Mouse (Mus musculus): Measurements from ENCODE around the gene Mttp. TPM values are rescaled to one million over a fixed set of nuclear protein-coding genes. Genes with fewer than 3 reads are reported as not detected.

The Mttp gene
- polyA plus RNA-seq, 2 experiments, result 4.9 to 6.7 TPM

DNA sequence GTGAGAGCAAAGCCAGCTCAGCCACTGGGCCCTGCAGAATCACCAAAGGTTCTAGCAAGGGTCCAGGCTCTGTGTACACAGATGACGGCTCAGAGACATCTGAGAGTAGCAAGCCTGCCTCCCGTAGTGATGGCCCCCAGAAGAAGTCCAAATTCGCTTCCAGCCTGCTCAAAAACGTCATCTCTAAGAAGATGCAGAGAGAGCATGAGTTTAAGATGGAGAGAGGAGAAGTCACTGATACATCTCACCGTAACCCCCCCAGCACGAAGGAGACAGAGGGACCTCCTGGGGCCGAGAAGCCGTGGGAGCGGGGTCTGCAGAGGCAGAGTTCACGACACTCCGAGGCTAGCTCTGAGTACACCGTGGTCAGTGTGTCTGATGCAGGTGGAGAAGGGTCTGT, 77.5 kb downstream of the Mttp start, which contains the start of gene Gm5105:
Gene Gm5105 (minus strand): TSS at position 101 of the 400 bp plus-strand sequence.
- Histone ChIP-seq H3K4me1 (ENCODE audit: control insufficient read depth, insufficient read depth, low read length) (peaks cover 14% of the 10 kb centered on the region), H3K27me3 (ENCODE audit: control insufficient read depth, insufficient read depth, low read length) (no peaks in the 10 kb centered on the region), H3K36me3 (ENCODE audit: control insufficient read depth, insufficient read depth, low read length) (no peaks in the 10 kb centered on the region), H3K9me3 (ENCODE audit: control insufficient read depth, low read length) (no peaks in the 10 kb centered on the region), H3K27ac (replicated peaks; ENCODE audit: low read depth, low read length) (no peak within 1 kb of the TSS), H3K4me3 (replicated peaks; ENCODE audit: low read length) (no peak within 1 kb of the TSS), H3K4me2 (replicated peaks; ENCODE audit: low read depth, low read length, severe bottlenecking) (peak within 1 kb of the TSS; percentile 14; the same call in 1 of the 2 replicates), H3K9ac (ENCODE audit: low read depth, low read length, severe bottlenecking) (no peak within 1 kb of the TSS)
- no peak for TF ChIP-seq POLR2A (IDR thresholded peaks at IDR 0.05; ENCODE audit: borderline replicate concordance, extremely low read depth, insufficient read depth, insufficient read length)
- 91% methylated on average over 12 of the region's 12 CpGs for WGBS
- no peak for ATAC-seq (ENCODE audit: low FRiP score, low read depth)
- no peak for DNase-seq (ENCODE audit: low spot score)

DNA sequence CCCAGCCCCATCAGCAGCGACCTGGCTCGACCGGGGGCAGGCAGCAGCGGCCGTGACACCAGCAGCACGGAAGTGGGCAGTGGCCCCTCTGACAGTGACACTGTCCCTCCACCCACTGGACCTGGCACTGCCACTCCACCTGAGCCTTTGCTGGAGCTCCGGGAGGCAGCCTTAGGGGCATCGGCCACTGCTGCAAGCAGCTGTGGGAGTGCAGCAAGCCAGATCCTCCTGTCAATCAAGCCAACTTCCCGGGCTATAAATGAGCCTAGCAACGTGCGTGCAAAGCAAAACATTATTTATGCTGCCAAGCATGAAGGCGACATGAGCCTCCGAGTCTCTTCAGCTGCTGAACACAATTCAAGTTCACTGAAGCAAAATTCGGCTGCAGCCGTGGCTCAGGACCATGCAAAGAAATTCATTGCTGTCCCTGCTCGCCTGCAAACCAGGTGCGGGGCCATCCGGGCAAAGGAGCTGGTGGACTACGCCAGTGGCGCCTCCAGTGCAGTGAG, 78.4 kb downstream of the Mttp start:
- H3K9ac ChIP-seq (ENCODE audit: low read depth, low read length, severe bottlenecking), result no peak overlapping the region
- peak; percentile 53 for ATAC-seq (ENCODE audit: low FRiP score, low read depth)
- no peaks in the 10 kb centered on the region for H3K36me3 ChIP-seq (ENCODE audit: control insufficient read depth, insufficient read depth, low read length)
- no peak for TF ChIP-seq POLR2A (IDR thresholded peaks at IDR 0.05; ENCODE audit: borderline replicate concordance, extremely low read depth, insufficient read depth, insufficient read length)
- H3K9me3 ChIP-seq (ENCODE audit: control insufficient read depth, low read length), result no peaks in the 10 kb centered on the region
- no peaks in the 10 kb centered on the region for H3K27me3 ChIP-seq (ENCODE audit: control insufficient read depth, insufficient read depth, low read length)
- peaks cover 14% of the 10 kb centered on the region for H3K4me1 ChIP-seq (ENCODE audit: control insufficient read depth, insufficient read depth, low read length)
- 0 out of 2 replicates have a peak overlapping the region, but pooled peaks have one; percentile 14 for H3K4me2 ChIP-seq (replicated peaks; ENCODE audit: low read depth, low read length, severe bottlenecking)
- no peak overlapping the region for H3K27ac ChIP-seq (replicated peaks; ENCODE audit: low read depth, low read length)
- H3K4me3 ChIP-seq (replicated peaks; ENCODE audit: low read length), result no peak overlapping the region
- DNase-seq (ENCODE audit: low spot score), result peak; percentile 33
- 80% methylated on average over 20 of the region's 20 CpGs for WGBS

DNA sequence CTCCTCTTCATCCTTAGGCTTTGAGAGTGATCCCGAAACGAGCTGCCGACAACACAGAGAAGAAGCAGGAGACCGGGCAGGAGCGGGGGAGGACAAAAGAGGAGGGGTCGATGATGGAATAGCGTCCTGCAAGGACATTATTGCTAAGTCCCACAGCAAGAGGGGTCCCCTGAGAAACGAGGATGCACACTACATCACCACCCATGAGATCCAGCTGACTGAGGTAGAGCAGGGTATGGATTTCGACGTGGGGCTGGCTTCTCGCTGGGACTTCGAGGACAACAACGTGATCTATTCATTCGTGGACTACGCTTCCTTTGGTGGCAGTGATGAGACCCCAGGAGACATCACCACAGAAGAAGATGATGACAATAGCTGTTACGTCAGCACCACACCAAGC, 78.8 kb downstream of the Mttp start:
- no peaks in the 10 kb centered on the region for H3K9me3 ChIP-seq (ENCODE audit: control insufficient read depth, low read length)
- ATAC-seq (ENCODE audit: low FRiP score, low read depth) (no peak), DNase-seq (ENCODE audit: low spot score) (no peak)
- no peak overlapping the region for H3K27ac ChIP-seq (replicated peaks; ENCODE audit: low read depth, low read length)
- no peak overlapping the region for H3K4me2 ChIP-seq (replicated peaks; ENCODE audit: low read depth, low read length, severe bottlenecking)
- H3K4me1 ChIP-seq (ENCODE audit: control insufficient read depth, insufficient read depth, low read length), result peaks cover 14% of the 10 kb centered on the region
- H3K4me3 ChIP-seq (replicated peaks; ENCODE audit: low read length), result no peak overlapping the region
- H3K36me3 ChIP-seq (ENCODE audit: control insufficient read depth, insufficient read depth, low read length), result no peaks in the 10 kb centered on the region
- no peaks in the 10 kb centered on the region for H3K27me3 ChIP-seq (ENCODE audit: control insufficient read depth, insufficient read depth, low read length)
- 89% methylated on average over 16 of the region's 16 CpGs for WGBS
- H3K9ac ChIP-seq (ENCODE audit: low read depth, low read length, severe bottlenecking), result no peak overlapping the region
- no peak for TF ChIP-seq POLR2A (IDR thresholded peaks at IDR 0.05; ENCODE audit: borderline replicate concordance, extremely low read depth, insufficient read depth, insufficient read length)

DNA sequence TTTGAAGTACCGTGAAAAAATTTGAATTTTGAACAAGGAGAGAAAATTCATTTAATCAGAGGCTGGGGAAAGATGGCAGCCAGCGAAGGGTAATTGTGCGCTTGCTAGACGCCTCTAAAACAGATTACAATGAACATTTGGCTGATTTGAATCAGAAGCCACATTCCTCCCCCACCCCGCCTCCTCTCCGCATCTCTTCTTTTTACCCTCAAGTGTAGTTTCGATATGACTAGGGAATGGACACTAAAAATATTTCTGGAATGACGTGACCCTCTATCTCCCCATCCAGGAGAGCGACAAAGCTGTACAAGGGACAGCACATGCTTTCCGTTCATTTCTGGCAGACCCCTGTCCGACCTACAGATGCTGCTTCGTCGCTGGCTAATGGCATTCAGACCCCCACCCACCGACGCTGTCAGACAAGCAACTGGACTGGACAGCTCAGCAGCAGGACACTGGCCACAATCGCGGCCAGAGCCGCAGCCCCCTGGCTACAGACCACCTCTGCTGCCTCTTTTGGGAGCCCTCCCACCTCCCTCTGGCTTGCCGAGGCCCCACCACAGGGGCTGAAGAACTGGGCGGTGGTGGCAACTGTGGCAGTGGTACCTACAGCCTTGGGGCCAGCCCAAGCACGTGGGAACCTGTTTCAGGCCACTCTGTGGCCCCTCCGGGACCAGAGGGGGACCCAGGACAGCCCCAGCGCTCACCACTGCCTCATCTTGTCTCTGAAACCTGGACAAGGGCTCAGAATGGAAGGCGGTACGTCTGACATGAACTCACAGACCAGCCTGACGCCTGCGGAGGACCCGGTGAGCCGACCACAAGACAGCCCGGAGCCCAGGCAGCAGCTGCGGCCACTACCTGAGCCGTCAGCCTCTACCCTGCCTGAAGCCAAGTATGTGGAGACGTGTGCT, 79.8 kb downstream of the Mttp start, which contains the start of gene 1110002E22Rik:
Gene 1110002E22Rik (plus strand): TSS at position 321 of the 914 bp plus-strand sequence.
- ATAC-seq (ENCODE audit: low FRiP score, low read depth), result no peak
- 70% methylated on average over 33 of the region's 33 CpGs for WGBS
- no peaks in the 10 kb centered on the region for H3K27me3 ChIP-seq (ENCODE audit: control insufficient read depth, insufficient read depth, low read length)
- no peak within 1 kb of the TSS; the same call in 1 of the 2 replicates for H3K4me2 ChIP-seq (replicated peaks; ENCODE audit: low read depth, low read length, severe bottlenecking)
- H3K9me3 ChIP-seq (ENCODE audit: control insufficient read depth, low read length), result no peaks in the 10 kb centered on the region
- no peak within 1 kb of the TSS for H3K9ac ChIP-seq (ENCODE audit: low read depth, low read length, severe bottlenecking)
- H3K27ac ChIP-seq (replicated peaks; ENCODE audit: low read depth, low read length), result no peak within 1 kb of the TSS
- no peaks in the 10 kb centered on the region for H3K36me3 ChIP-seq (ENCODE audit: control insufficient read depth, insufficient read depth, low read length)
- DNase-seq (ENCODE audit: low spot score), result peak; percentile 18
- TF ChIP-seq POLR2A (IDR thresholded peaks at IDR 0.05; ENCODE audit: borderline replicate concordance, extremely low read depth, insufficient read depth, insufficient read length), result no peak
- no peak within 1 kb of the TSS for H3K4me3 ChIP-seq (replicated peaks; ENCODE audit: low read length)
- H3K4me1 ChIP-seq (ENCODE audit: control insufficient read depth, insufficient read depth, low read length), result peaks cover 14% of the 10 kb centered on the region

DNA sequence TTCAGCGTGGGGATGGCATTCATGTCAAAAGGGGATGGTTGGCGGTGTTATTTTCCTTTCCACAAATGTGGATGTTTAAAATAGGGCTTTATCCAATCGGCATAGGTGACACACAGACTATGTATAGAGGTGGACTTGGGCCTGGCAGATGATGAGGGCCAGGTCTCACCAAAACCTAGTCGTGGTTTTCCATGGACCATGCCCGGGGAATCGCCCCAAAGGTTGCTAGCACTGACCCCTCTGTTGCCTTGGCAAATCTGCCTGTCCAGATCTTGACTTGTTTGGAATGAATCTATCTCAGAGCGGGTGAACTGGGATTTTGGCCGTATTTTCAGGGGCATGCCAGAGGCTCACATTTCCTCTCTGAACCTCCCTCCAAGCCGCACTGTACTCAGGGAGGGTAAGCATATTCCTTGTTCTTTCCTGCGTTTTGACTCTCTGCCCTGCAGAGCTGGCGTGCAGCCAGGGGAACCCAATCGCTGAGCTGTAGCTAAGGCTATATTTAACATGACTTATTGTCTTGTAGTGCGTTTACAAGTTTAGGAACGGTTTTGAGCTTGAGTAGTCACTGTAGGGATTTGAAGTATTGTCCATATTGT, 80.9 kb downstream of the Mttp start:
- TF ChIP-seq POLR2A (IDR thresholded peaks at IDR 0.05; ENCODE audit: borderline replicate concordance, extremely low read depth, insufficient read depth, insufficient read length), result no peak
- no peak overlapping the region; the same call in 1 of the 2 replicates for H3K4me2 ChIP-seq (replicated peaks; ENCODE audit: low read depth, low read length, severe bottlenecking)
- peaks cover 14% of the 10 kb centered on the region for H3K4me1 ChIP-seq (ENCODE audit: control insufficient read depth, insufficient read depth, low read length)
- H3K9ac ChIP-seq (ENCODE audit: low read depth, low read length, severe bottlenecking), result no peak overlapping the region
- DNase-seq (ENCODE audit: low spot score) (peak; percentile 80), ATAC-seq (ENCODE audit: low FRiP score, low read depth) (peak; percentile 62)
- 38% methylated on average over 14 of the region's 14 CpGs for WGBS
- peak overlapping the region; percentile 44; the same call in 1 of the 2 replicates for H3K27ac ChIP-seq (replicated peaks; ENCODE audit: low read depth, low read length)
- H3K4me3 ChIP-seq (replicated peaks; ENCODE audit: low read length), result no peak overlapping the region
- H3K27me3 ChIP-seq (ENCODE audit: control insufficient read depth, insufficient read depth, low read length), result no peaks in the 10 kb centered on the region
- H3K9me3 ChIP-seq (ENCODE audit: control insufficient read depth, low read length), result no peaks in the 10 kb centered on the region
- no peaks in the 10 kb centered on the region for H3K36me3 ChIP-seq (ENCODE audit: control insufficient read depth, insufficient read depth, low read length)
